Mouse (Mus musculus) midbrain, embryonic 16.5 days (tissue): ENCODE data around the gene Dusp23. TPM values are rescaled to one million over a fixed set of nuclear protein-coding genes. Genes with fewer than 3 reads are reported as not detected.

Experiments
- ATAC-seq: fragments of 200-750 bp; cut with Nextera tagmentation; 2 replicates; pipeline ENCODE4 v1.8.0; 2017; ENCODE audit warnings: moderate TSS enrichment
- H3K27ac ChIP-seq: fragments of 300-500 bp; sonication (generic); 2 replicates; pipeline ENCODE4 v1.5.1; 2014; ENCODE audit warnings: mild to moderate bottlenecking, low read length, mixed read lengths
- H3K27me3 ChIP-seq: fragments of 300-500 bp; sonication (generic); 2 replicates; pipeline ENCODE4 v1.6.1; 2014; ENCODE audit warnings: low read depth, low read length, mixed read lengths; ENCODE audit not compliant: control insufficient read depth, insufficient read depth
- H3K36me3 ChIP-seq: fragments of 300-500 bp; sonication (generic); 2 replicates; pipeline ENCODE4 v1.6.1; 2014; ENCODE audit warnings: mild to moderate bottlenecking, low read length, moderate library complexity, mixed read lengths; ENCODE audit not compliant: control insufficient read depth, insufficient read depth
- H3K4me1 ChIP-seq: fragments of 300-500 bp; sonication (generic); 2 replicates; pipeline ENCODE4 v1.6.1; 2014; ENCODE audit warnings: mild to moderate bottlenecking, low read length, mixed read lengths; ENCODE audit not compliant: control insufficient read depth, insufficient read depth
- H3K4me2 ChIP-seq: fragments of 300-500 bp; sonication (generic); 2 replicates; pipeline ENCODE4 v1.6.1; 2014; ENCODE audit warnings: mild to moderate bottlenecking, low read length, mixed read lengths
- H3K4me3 ChIP-seq: fragments of 300-500 bp; sonication (generic); 2 replicates; pipeline ENCODE4 v1.5.1; 2014; ENCODE audit warnings: low read depth, mild to moderate bottlenecking, low read length, moderate library complexity, mixed read lengths
- H3K9ac ChIP-seq: fragments of 300-500 bp; sonication (generic); 2 replicates; pipeline ENCODE4 v1.6.1; 2014; ENCODE audit warnings: low read depth, low read length, mixed read lengths
- H3K9me3 ChIP-seq: fragments of 300-500 bp; sonication (generic); replicated peaks from 2 replicates; pipeline ENCODE4 v1.6.1; 2014; ENCODE audit warnings: mild to moderate bottlenecking, low read length, mixed read lengths; ENCODE audit not compliant: control insufficient read depth, poor library complexity, severe bottlenecking
- WGBS: fragments of 180-500 bp; shearing (Covaris S2); extraction: QIAGEN DNeasy Blood & Tissue Kit; methylation state at CpG from one replicate; pipeline ENCODE4 v1.1.7; 2014; 5-methylcytosine and 5-hydroxymethylcytosine counted together
- polyA plus RNA-seq: library from polyadenylated mRNA; unstranded; fragments of >200 nt; fragmentation: Nextera tagmentation; extraction: Ambion mirVana; gene quantifications from 2 replicates; pipeline ENCODE4 v1.2.1, GENCODE M21; 2015

The Dusp23 gene
- polyA plus RNA-seq, 1 experiment from 2014 or later = 8.0 TPM

DNA sequence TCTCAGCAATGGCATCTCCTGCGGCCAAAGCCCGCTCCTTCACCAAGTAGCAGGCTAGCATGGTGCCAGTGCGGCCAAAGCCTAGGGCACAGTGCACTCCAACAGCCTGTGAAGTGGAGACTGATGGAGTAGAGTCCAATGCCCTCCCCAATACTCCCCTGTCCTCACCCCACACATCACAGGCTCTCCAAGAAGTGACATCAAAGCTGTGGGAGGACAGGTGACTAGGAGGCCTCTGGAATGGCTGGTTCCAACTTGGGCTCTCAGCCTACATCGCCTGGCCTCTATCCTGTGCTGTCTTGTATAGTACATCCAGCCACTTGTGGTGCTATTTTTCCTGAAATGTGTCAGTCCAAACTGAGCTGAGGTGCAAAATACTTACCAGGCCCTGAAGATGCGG is 1.0 kb downstream of the Dusp23 start:
- Histone ChIP-seq H3K36me3 (no peaks in the 10 kb centered on the region), H3K4me1 (peaks cover 4% of the 10 kb centered on the region; the same call in 1 of the 2 replicates), H3K9ac (no peak overlapping the region), H3K4me3 (no peak overlapping the region), H3K4me2 (no peak overlapping the region), H3K9me3 (no peaks in the 10 kb centered on the region), H3K27me3 (no peaks in the 10 kb centered on the region), H3K27ac (no peak overlapping the region)
- ATAC-seq = no peak
- 84% methylated on average over 5 of the region's 5 CpGs for WGBS

DNA sequence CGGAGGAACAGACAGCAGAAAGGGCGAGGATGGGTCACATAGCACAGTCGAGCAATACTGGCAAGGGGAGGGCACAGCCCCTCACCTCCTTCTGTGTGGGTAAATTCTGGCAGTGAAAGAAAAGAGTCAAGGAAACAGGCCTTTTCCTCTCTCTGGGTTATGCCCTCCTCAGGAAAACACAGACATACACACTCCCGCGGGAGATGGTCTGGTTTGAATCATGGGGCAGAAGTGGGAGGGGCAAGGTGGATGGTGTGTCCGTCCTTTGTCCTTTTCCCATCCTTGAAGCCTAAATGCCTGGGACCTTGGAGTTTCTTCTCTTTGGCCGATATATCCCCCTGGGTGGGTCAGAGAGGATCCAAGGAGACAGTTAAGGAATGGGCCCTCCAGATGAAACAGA is 2.9 kb downstream of the Dusp23 start:
- 74% methylated on average over 7 of the region's 7 CpGs for WGBS

DNA sequence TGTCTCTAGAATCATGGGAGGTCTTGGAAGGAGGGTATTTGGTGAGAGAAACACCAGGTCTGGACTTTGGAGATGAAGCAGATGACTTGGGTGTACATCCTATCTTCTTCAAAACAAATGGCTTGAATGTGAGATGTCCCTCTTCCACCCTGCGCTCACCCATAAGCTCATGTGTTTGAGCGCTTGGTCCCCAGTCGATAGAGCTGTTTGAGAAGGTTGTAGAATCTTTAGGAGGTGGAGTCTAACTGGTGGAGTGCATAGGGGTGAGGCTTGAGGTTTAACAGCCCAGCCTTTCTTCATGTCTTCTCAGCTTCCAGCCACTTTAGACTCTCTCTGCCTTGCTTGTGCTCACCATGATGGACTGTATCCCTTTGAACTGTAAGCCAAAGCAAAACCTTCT is 6.5 kb downstream of the Dusp23 start:
- no peak overlapping the region for H3K4me3 ChIP-seq
- no peak for ATAC-seq
- H3K27me3 ChIP-seq = no peaks in the 10 kb centered on the region
- no peak overlapping the region for H3K4me2 ChIP-seq
- no peak overlapping the region for H3K9ac ChIP-seq
- 93% methylated on average over 3 of the region's 3 CpGs for WGBS
- H3K27ac ChIP-seq = no peak overlapping the region
- no peaks in the 10 kb centered on the region for H3K36me3 ChIP-seq
- no peaks in the 10 kb centered on the region for H3K4me1 ChIP-seq
- no peaks in the 10 kb centered on the region for H3K9me3 ChIP-seq

More for the DNA sequence above, 2.9 kb downstream of the Dusp23 start:
- peaks cover 4% of the 10 kb centered on the region; the same call in 1 of the 2 replicates for H3K4me1 ChIP-seq
- no peak for ATAC-seq
- H3K27ac ChIP-seq = no peak overlapping the region
- no peak overlapping the region for H3K4me2 ChIP-seq
- no peaks in the 10 kb centered on the region for H3K9me3 ChIP-seq
- no peak overlapping the region for H3K9ac ChIP-seq
- H3K27me3 ChIP-seq = no peaks in the 10 kb centered on the region
- H3K4me3 ChIP-seq = no peak overlapping the region
- no peaks in the 10 kb centered on the region for H3K36me3 ChIP-seq

DNA sequence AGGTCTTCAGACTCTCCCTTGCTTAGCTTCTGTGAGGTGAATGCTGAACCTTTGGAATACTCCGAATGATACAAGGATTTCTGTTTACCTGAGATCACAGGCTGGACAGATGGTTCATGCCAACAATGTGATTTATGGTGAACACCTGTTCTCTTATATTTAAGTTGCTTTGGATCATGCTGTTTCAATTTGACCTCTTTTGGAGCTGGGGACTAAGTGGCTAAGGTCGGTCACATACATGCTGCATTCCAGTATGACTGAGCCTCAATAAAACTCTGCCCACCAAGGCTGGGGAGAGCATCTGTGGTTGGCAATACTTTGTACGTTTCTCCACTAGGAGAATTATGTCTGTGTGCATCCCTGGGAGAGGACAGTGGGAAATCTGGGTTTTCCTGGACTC is 8.7 kb downstream of the Dusp23 start:
- Histone ChIP-seq H3K27me3 (no peaks in the 10 kb centered on the region), H3K9me3 (no peaks in the 10 kb centered on the region), H3K27ac (no peak overlapping the region), H3K4me3 (no peak overlapping the region), H3K4me2 (no peak overlapping the region), H3K36me3 (no peaks in the 10 kb centered on the region), H3K9ac (no peak overlapping the region), H3K4me1 (no peaks in the 10 kb centered on the region)
- 82% methylated on average over 3 of the region's 3 CpGs for WGBS
- no peak for ATAC-seq

DNA sequence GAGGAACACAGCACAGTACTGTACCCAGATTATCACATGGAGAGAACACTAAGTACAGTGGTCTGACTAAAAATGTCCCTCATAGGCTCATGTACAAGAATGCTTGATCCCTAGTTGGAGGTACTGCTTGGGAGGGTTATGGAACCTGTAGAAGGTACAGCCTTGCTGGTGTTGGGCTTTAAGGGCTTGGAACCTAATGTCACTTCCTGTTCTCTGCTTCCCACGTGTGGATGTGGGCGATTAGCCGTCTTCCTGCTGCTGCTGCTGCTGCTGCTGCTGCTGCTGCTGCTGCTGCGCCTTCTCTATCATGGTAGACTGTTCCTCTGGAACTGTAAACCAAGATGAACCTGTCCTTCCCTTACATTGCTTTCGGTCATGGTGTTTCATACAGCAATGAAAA is 9.2 kb downstream of the Dusp23 start:
- Histone ChIP-seq H3K4me1 (no peaks in the 10 kb centered on the region), H3K27me3 (no peaks in the 10 kb centered on the region), H3K9me3 (no peaks in the 10 kb centered on the region), H3K36me3 (no peaks in the 10 kb centered on the region), H3K4me2 (no peak overlapping the region), H3K9ac (no peak overlapping the region), H3K4me3 (no peak overlapping the region), H3K27ac (no peak overlapping the region)
- ATAC-seq = no peak
- 79% methylated on average over 5 of the region's 5 CpGs for WGBS

DNA sequence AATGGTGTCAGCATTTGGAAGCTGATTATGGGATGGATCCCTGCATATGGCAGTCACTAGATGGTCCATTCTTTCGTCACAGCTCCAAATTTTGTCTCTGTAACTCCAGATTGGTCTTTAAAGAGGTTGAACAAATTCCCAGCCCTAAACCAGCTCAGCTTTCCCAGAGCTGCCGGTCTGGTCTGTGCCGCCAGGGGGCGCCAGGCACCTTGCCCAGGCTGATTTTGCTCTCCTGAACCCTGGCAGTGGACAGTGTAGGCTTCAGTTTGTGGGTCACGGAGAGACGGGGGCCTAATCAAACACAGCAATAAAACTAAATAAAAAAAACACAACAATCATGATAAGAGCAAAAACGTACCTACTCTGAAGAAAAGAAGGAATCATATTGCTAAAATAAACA is 13.5 kb downstream of the Dusp23 start:
- WGBS = 19% methylated on average over 7 of the region's 7 CpGs
- Histone ChIP-seq H3K36me3 (no peaks in the 10 kb centered on the region), H3K27me3 (no peaks in the 10 kb centered on the region), H3K9ac (no peak overlapping the region), H3K27ac (no peak overlapping the region), H3K4me3 (no peak overlapping the region), H3K4me2 (no peak overlapping the region), H3K9me3 (no peaks in the 10 kb centered on the region), H3K4me1 (peaks cover 13% of the 10 kb centered on the region)
- no peak for ATAC-seq

DNA sequence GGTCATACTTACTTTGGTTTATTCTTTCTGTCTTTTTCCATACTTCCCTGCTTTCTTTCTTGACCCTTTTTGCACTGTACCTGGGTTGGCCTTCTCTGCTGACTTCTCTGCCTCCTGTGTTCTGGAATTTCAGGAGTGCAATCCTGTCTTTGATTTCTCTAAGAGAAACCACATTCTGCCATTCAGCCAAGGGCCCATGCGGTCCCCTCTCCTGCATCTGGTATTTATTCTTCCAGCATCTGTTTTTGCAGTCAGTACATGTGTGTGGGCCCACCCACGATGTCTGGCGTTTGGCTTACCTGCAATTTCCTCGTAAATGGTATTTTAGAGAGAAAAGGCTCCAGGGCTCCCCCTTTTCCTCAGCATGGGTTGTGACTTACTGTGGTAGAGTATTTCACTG is 14.6 kb downstream of the Dusp23 start:
- ATAC-seq = no peak
- Histone ChIP-seq H3K4me2 (no peak overlapping the region), H3K27ac (no peak overlapping the region), H3K36me3 (no peaks in the 10 kb centered on the region), H3K4me3 (no peak overlapping the region), H3K9ac (no peak overlapping the region), H3K4me1 (peaks cover 13% of the 10 kb centered on the region), H3K27me3 (no peaks in the 10 kb centered on the region), H3K9me3 (no peaks in the 10 kb centered on the region)
- 76% methylated on average over 4 of the region's 4 CpGs for WGBS

DNA sequence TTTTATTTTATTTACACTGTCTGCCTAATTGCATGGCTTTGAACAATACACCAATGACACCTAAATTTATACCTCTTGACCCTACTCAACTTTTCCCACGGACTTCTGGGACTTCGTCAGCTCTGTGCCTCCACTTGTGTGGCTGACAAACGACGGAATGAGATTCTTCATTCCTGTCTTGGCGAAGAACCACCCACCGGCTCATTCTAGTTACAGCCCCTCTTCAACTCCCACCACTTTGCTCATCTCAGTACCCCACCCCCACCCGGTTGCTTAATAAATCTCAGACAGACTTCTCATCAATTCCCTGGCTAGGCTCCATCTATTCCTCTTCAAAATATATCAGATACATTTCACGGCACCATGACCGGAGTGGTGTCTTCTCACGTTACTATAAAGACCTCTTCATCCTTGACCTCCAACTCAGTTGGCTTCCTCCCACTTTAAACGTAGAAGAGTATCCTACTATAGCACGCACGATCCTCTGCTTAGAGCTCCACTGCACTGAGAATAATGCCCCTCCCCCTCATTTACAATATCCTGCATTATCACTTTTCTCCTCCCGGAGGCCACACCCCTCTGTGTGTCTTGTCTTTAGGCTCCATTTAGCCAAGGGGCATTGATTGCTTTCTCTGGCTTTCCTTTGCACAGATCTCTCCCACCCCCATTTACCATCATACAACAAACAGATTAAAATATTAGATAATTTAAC is 15.2 kb downstream of the Dusp23 start:
- Histone ChIP-seq H3K36me3 (no peaks in the 10 kb centered on the region), H3K9ac (peak overlapping the region; percentile 56), H3K4me2 (peak overlapping the region; percentile 88), H3K4me3 (peak overlapping the region; percentile 35), H3K4me1 (peaks cover 13% of the 10 kb centered on the region), H3K27me3 (no peaks in the 10 kb centered on the region), H3K27ac (no peak overlapping the region), H3K9me3 (no peaks in the 10 kb centered on the region)
- peak; percentile 47 for ATAC-seq
- WGBS = 32% methylated on average over 14 of the region's 14 CpGs

DNA sequence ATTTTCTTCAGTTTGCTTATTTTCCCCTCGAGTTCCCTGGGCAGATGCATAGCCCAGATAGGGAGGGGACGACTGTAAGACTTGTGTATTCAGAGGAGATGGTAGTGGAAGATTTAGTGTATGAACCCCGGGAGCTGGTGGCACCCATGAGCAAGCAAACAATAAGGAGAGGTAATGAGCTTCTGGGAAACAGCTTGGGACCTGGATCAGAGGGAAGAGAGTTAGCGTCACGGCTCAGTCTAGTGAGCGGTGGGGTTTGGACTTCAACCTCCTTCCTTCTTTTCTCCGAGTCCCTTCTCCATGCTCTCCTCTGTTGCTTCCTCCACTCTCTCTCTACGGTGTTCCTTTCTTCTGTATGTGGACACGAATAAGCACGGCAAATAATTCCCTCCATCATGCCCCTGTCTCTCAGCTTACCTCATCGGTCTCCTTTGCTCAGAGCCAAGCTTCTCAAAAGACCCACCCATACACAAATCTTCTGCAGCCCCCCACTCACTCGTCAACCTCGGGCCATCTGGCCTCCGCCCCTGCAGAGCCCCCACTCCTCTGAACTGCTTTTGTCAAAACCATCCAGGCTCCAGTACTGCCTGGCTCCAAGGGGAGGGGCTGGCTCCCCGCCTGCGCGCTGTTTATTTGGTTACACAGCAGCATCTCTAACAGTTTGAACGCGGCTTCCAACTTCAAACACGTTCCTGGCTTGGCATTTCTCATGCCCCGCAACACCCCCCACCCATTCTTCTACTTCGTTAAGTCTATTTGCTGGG is 16.0 kb downstream of the Dusp23 start:
- Histone ChIP-seq H3K27me3 (no peaks in the 10 kb centered on the region), H3K27ac (peak overlapping the region; percentile 42; the same call in 1 of the 2 replicates), H3K4me2 (peak overlapping the region; percentile 88), H3K9ac (peak overlapping the region; percentile 56), H3K4me1 (peaks cover 13% of the 10 kb centered on the region), H3K36me3 (no peaks in the 10 kb centered on the region), H3K9me3 (no peaks in the 10 kb centered on the region), H3K4me3 (peak overlapping the region; percentile 35)
- 13% methylated on average over 22 of the region's 22 CpGs for WGBS
- ATAC-seq = peak; percentile 81
